Mouse (Mus musculus) forebrain, embryonic 11.5 days (tissue): Measurements from ENCODE around the gene Amelx. TPM values are rescaled to one million over a fixed set of nuclear protein-coding genes. Genes with fewer than 3 reads are reported as not detected.

Experiments used
- ATAC-seq: fragments of 200-750 bp; cut with Nextera tagmentation; replicated peaks from 2 replicates; pipeline ENCODE4 v1.8.0; 2017; ENCODE audit warnings: moderate TSS enrichment; ENCODE audit not compliant: low FRiP score
- DNase-seq: peaks from one replicate; pipeline ENCODE4 v3.0.0-alpha.2; 2017; ENCODE audit warnings: low spot score
- H3K27ac ChIP-seq: fragments of 300-500 bp; sonication (generic); 2 replicates; pipeline ENCODE4 v1.5.1; 2014; ENCODE audit warnings: low read depth, low read length
- H3K27me3 ChIP-seq: fragments of 300-500 bp; sonication (generic); 2 replicates; pipeline ENCODE4 v1.6.1; 2014; ENCODE audit warnings: mild to moderate bottlenecking, low read length, mixed read lengths; ENCODE audit not compliant: control insufficient read depth, insufficient read depth
- H3K36me3 ChIP-seq: fragments of 300-500 bp; sonication (generic); 2 replicates; pipeline ENCODE4 v1.6.1; 2014; ENCODE audit warnings: mild to moderate bottlenecking, low read length, moderate library complexity, mixed read lengths; ENCODE audit not compliant: control insufficient read depth, insufficient read depth
- H3K4me1 ChIP-seq: fragments of 300-500 bp; sonication (generic); replicated peaks from 2 replicates; pipeline ENCODE4 v1.6.1; 2014; ENCODE audit warnings: low read length, mixed read lengths; ENCODE audit not compliant: control insufficient read depth, insufficient read depth
- H3K4me2 ChIP-seq: fragments of 300-500 bp; sonication (generic); 2 replicates; pipeline ENCODE4 v1.6.1; 2014; ENCODE audit warnings: low read depth, mild to moderate bottlenecking, low read length, moderate library complexity, mixed read lengths; ENCODE audit not compliant: severe bottlenecking
- H3K4me3 ChIP-seq: fragments of 300-500 bp; sonication (generic); 2 replicates; pipeline ENCODE4 v1.5.1; 2014; ENCODE audit warnings: low read depth, low read length
- H3K9ac ChIP-seq: fragments of 300-500 bp; sonication (generic); 2 replicates; pipeline ENCODE4 v1.6.1; 2014; ENCODE audit warnings: low read length
- H3K9me3 ChIP-seq: fragments of 300-500 bp; sonication (generic); 2 replicates; pipeline ENCODE4 v1.6.1; 2016; ENCODE audit warnings: low read length, mixed read lengths; ENCODE audit not compliant: control insufficient read depth
- WGBS: fragments of 180-500 bp; shearing (Covaris S2); extraction: QIAGEN DNeasy Blood & Tissue Kit; methylation state at CpG from one replicate; pipeline ENCODE4 v1.1.7; 2014; 5-methylcytosine and 5-hydroxymethylcytosine counted together
- polyA plus RNA-seq: library from polyadenylated mRNA; unstranded; fragments of >200 nt; fragmentation: Nextera tagmentation; extraction: Ambion mirVana; gene quantifications from 2 replicates; pipeline ENCODE4 v1.2.1, GENCODE M21; 2014

The Amelx gene
- not detected in 2 replicates for polyA plus RNA-seq

DNA sequence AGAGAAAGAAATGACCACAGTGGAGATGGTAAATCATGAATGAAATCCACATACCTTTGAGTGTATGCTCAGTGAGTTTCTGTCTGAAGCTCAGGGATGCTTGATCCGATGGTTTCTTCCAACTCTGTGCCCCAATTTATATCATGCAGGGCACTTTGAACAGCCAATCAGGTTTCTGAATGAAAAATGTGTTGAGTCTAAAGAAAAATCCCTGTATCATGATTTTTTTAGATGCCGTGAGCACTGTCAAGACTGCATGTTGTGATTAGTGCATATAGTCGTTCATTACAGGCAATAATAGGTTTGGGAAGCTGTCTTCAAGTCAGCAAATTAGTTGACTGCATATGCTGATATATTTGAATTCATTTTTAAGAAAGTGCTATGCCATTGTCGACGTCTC, at the start of gene Amelx:
TSS of gene Amelx (minus strand) at position 101 of the 400 bp plus-strand sequence.
- WGBS, result 84% methylated on average over 5 of the region's 5 CpGs

DNA sequence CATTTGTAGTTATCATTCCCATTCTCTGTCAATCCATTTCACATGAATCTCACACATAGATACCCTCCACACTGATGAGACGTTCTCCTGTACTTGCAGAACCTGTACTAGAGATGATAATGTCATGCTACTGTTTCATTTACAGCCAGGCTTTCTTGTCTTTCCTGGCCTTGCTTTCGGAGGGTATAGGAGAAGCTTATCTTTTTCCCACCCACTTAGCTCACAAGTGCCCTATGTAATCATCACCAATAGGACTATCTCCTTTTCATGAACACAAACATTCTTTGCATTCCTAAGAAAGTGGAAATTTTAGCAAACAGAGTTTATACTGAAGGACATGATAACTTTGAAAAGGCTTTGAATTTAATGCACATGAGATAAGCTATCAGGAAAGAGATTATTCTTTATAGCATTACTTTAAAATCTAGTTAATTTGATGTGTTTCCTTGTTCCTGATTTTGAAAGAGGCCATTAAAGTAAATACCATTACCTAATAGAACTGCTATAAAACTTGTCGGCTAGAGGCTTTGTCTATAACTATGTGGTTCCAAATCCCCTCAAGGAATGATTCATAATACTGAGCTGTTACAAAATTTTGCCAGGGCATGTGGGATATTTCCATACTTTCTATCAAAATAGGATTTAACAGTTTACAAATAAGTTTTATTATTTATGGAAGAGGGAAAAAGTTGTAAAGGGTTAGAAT, 35.5 kb upstream of the Amelx start:
- 81% methylated on average over 3 of the region's 3 CpGs for WGBS

More for the DNA sequence above, at the start of gene Amelx:
- no peak within 1 kb of the TSS for H3K4me2 ChIP-seq
- H3K27me3 ChIP-seq, result no peaks in the 10 kb centered on the region; the same call in 1 of the 2 replicates
- no peak within 1 kb of the TSS for H3K27ac ChIP-seq
- no peak within 1 kb of the TSS for H3K4me3 ChIP-seq
- H3K4me1 ChIP-seq, result no peaks in the 10 kb centered on the region
- H3K9ac ChIP-seq, result no peak within 1 kb of the TSS
- ATAC-seq (no peak), DNase-seq (no peak)
- no peaks in the 10 kb centered on the region for H3K36me3 ChIP-seq
- no peaks in the 10 kb centered on the region for H3K9me3 ChIP-seq

DNA sequence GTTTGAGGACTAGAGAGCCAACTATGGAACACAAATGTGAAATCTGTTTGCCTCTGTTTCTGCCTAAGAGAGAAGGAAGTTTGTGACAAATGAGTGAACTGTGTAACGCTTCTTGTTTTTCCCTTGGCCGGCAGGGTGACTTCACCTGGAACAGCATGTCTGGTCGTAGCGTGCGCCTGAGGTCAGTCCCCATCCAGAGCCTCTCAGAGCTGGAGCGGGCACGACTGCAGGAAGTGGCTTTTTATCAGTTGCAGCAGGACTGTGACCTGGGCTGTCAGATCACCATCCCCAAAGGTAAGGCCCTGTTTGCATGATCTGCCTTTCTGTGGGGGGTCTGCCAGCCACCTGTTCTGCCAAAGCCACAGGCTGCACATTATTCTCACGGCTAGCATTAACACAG, 33.1 kb upstream of the Amelx start:
- Histone ChIP-seq H3K4me2 (no peak overlapping the region), H3K27ac (no peak overlapping the region), H3K4me3 (no peak overlapping the region), H3K27me3 (peaks cover 5% of the 10 kb centered on the region; the same call in 1 of the 2 replicates), H3K9me3 (no peaks in the 10 kb centered on the region), H3K9ac (no peak overlapping the region), H3K4me1 (no peaks in the 10 kb centered on the region), H3K36me3 (no peaks in the 10 kb centered on the region)
- no peak for ATAC-seq
- no peak for DNase-seq
- WGBS, result 80% methylated on average over 8 of the region's 8 CpGs

More for the DNA sequence above, 35.5 kb upstream of the Amelx start:
- Histone ChIP-seq H3K4me2 (no peak overlapping the region), H3K36me3 (no peaks in the 10 kb centered on the region), H3K4me1 (no peaks in the 10 kb centered on the region), H3K27me3 (peaks cover 5% of the 10 kb centered on the region; the same call in 1 of the 2 replicates), H3K4me3 (no peak overlapping the region), H3K27ac (no peak overlapping the region), H3K9me3 (no peaks in the 10 kb centered on the region), H3K9ac (no peak overlapping the region)
- ATAC-seq, result no peak
- no peak for DNase-seq

DNA sequence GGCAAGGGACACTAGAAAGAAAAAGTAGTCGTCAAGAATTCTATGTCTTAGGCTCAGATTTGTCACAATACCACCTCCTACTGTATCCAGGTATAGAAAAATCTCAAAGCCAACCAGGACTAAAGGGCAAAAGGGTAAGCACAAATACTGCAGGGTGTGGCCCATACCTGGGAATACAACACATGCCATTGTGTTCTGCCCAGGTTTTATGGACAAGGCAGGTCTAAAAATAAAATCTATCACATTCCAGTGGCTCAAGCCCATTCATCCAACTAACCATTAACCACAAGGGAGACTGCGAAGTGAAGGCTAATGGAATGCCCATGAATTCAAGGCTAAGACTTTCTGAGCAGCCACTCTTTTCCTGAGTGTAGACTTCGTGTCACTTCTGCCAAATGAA, 23.0 kb upstream of the Amelx start:
- Histone ChIP-seq H3K27ac (no peak overlapping the region), H3K9ac (no peak overlapping the region), H3K36me3 (no peaks in the 10 kb centered on the region), H3K4me1 (no peaks in the 10 kb centered on the region), H3K9me3 (no peaks in the 10 kb centered on the region), H3K4me2 (no peak overlapping the region), H3K27me3 (peaks cover 2% of the 10 kb centered on the region; the same call in 1 of the 2 replicates), H3K4me3 (no peak overlapping the region)
- 70% methylated on average over 3 of the region's 3 CpGs for WGBS
- no peak for DNase-seq
- ATAC-seq, result no peak

DNA sequence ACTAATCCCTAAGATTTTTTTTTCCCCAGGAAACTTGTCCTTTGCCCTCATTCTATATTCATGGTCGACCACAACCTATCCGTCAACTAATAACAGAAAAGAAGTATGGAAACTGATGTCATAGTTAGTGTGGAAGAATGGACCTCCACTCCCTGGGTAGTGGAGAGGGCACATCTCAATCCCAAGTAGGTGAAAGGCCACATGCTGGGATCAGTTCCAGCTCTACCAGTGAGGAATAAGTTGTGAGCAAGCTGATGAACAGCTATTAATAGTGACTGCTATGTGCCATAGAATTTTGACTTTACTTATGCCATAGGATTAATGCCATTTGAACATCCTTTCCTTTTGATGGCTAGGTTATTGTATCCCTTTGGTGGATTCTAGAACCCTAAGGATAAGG, 8.4 kb downstream of the Amelx start:
- peaks cover 3% of the 10 kb centered on the region; the same call in 1 of the 2 replicates for H3K27me3 ChIP-seq
- H3K4me2 ChIP-seq, result no peak overlapping the region
- no peaks in the 10 kb centered on the region for H3K4me1 ChIP-seq
- 84% methylated on average over 2 of the region's 2 CpGs for WGBS
- H3K4me3 ChIP-seq, result no peak overlapping the region
- no peak overlapping the region for H3K9ac ChIP-seq
- H3K36me3 ChIP-seq, result no peaks in the 10 kb centered on the region
- H3K27ac ChIP-seq, result no peak overlapping the region
- no peak for ATAC-seq
- no peaks in the 10 kb centered on the region for H3K9me3 ChIP-seq
- DNase-seq, result no peak

DNA sequence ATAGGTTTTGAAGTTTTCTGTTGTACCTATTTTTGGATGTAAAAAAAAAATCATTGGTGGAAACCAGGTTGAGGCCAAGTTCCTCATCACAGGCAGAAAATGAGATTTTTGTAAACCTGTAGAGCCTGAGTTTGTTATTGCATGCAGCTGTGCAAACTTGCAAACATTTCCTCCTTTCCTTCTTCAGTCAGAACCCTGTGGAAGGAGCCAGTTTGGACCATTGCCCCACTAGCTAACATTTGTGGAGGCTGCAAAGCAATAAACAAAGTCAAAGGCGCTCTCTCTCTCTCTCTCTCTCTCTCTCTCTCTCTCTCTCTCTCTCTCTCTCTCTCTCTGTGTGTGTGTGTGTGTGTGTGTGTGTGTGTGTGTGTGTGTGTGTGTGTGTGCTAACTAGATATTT, 13.2 kb downstream of the Amelx start:
- H3K36me3 ChIP-seq, result no peaks in the 10 kb centered on the region
- no peak for DNase-seq
- H3K4me2 ChIP-seq, result no peak overlapping the region
- 80% methylated on average over 1 of the region's 1 CpGs for WGBS
- H3K4me1 ChIP-seq, result no peaks in the 10 kb centered on the region
- no peaks in the 10 kb centered on the region for H3K9me3 ChIP-seq
- H3K4me3 ChIP-seq, result no peak overlapping the region
- ATAC-seq, result no peak
- H3K27ac ChIP-seq, result no peak overlapping the region
- H3K9ac ChIP-seq, result no peak overlapping the region
- peaks cover 4% of the 10 kb centered on the region; the same call in 1 of the 2 replicates for H3K27me3 ChIP-seq

DNA sequence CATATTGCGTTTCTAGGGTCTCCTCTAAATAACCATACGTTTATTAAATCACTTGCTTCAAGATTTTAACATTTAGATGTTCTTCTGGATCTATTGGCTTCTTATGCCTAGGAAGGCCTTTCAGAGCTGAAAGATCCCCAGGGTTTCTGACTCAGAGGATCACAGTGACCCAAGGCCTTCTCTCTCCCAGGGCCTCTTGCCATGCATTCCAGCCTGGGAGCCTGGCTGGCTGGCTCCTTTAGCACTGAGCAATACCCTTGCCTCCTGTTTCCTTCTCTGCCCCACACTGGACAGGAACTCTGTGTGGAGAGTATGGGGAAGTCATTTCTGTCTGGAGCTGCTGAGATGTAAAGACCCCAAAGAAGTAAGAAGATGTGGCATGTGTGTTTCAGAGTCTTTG, 16.0 kb downstream of the Amelx start:
- Histone ChIP-seq H3K9me3 (no peaks in the 10 kb centered on the region), H3K4me3 (no peak overlapping the region), H3K27me3 (peaks cover 4% of the 10 kb centered on the region; the same call in 1 of the 2 replicates), H3K27ac (no peak overlapping the region), H3K4me2 (no peak overlapping the region), H3K36me3 (no peaks in the 10 kb centered on the region), H3K9ac (no peak overlapping the region), H3K4me1 (no peaks in the 10 kb centered on the region)
- DNase-seq (no peak), ATAC-seq (no peak)
- WGBS, result 88% methylated on average over 2 of the region's 2 CpGs

DNA sequence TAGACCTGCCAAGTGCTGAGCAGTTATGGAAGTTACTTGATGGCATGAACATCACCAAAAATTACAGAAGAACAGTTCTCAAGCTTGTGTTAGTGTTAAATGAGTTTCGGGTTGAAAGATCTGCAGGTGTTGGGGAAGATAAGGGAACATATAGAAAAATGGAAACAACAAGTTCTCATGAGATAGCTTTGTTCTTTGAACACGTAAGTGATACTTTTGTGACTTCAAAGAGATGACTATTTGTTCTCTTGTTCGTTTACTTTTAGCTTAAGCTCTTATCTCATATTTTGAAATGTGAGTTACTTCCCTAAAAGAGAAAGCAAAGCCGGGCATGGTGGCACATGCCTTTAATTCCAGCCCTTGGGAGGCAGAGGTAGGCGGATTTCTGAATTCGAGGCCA, 28.6 kb downstream of the Amelx start:
- H3K27ac ChIP-seq, result no peak overlapping the region
- no peaks in the 10 kb centered on the region for H3K9me3 ChIP-seq
- no peak overlapping the region for H3K4me3 ChIP-seq
- H3K9ac ChIP-seq, result no peak overlapping the region
- DNase-seq, result no peak
- H3K36me3 ChIP-seq, result no peaks in the 10 kb centered on the region
- 85% methylated on average over 6 of the region's 6 CpGs for WGBS
- no peak for ATAC-seq
- H3K4me1 ChIP-seq, result no peaks in the 10 kb centered on the region
- no peaks in the 10 kb centered on the region for H3K27me3 ChIP-seq
- no peak overlapping the region for H3K4me2 ChIP-seq

DNA sequence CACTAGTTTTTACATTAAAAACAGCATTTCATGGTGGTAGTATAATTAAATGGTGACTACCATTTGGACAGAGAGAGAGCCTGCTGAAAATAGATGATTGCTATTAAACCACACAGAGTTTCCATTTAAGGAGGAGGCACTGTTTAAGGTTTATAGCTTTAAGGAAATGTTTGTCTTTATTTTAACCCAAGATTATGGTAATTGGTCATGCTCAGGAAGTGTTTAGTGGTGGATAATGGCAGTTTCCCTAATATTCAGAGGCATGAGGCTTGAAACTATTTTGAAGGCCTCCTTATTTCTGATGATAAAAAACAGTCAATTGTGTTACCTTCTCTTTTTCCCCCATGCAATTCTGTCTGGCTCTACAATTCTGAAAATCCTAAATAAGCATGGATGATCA, 33.2 kb downstream of the Amelx start:
- Histone ChIP-seq H3K4me1 (no peaks in the 10 kb centered on the region), H3K9me3 (no peaks in the 10 kb centered on the region), H3K27me3 (no peaks in the 10 kb centered on the region; the same call in 1 of the 2 replicates), H3K27ac (no peak overlapping the region), H3K9ac (no peak overlapping the region), H3K4me3 (no peak overlapping the region), H3K36me3 (no peaks in the 10 kb centered on the region), H3K4me2 (no peak overlapping the region)
- no peak for ATAC-seq
- no peak for DNase-seq
